Mouse (Mus musculus) fat pad, adult 2 months (tissue): Measurements from ENCODE around the gene Nbea.
"Not testable (repeated sequence)": the region's sequence is repeated elsewhere in the genome, so short reads cannot be mapped to it uniquely, and the experiment has no call there.

Experiments used
- DNase-seq: peaks from one replicate; pipeline ENCODE4 v3.0.0-alpha.2; 2011; ENCODE audit warnings: low read depth, low spot score; ENCODE audit errors: extremely low read depth

Gene Nbea

DNA sequence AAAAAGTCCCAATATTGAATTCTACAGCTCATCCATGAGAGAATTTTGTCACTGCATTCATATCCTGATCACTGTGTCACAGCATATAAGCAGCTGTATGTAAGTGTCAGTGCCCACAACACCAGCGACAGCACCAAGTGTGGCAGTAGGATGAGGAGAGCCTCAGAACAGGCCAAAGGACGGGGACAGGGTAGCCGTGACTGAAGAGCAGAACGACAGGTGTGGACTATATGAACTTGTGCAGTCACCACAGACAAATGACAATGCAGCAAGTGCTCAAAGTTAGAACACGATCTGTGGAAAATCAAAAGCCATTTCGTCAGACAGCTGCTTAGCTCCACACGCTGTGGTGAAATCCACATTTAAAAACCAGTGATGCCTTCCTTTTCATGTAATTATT, 509.3 kb downstream of the Nbea start:
- DNase-seq, result no peak

DNA sequence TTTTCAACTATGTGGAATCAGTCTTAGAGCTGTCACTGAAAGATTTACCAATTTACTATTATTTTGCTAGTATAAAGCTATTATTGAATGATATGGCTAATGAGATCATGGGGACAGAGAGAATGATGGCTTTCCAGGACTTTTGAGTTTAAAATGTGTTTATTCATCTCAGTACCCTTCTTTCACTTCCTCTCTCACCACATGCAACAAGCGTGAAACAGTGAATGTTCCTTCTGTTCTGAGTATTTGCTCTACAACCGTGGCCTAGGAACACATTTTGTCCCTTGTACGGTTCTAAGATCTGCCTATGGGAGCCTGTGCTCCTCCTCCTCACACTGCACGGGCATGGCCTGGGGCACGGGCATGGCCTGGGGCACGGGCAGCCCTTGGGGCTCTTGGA, 516.5 kb downstream of the Nbea start:
- DNase-seq, result no peak

DNA sequence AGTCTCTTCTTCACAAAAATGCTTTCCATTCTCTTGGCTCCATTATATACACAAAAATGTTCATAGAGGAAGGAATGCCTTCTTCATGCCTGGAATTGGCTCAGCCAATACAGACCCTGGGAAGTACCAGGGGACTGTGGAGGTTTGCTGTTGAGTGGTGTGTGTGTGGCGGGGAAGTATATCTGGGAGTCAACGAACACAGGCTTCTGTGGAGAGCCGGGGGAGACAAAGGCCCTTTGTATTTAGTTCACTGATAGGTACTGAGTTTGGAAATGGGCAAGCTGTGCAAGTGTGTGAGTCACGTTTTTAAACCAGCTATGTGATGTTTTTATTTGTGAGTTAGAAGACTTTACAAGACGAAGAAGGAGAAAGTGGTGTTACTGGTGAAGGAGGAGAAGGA, 517.6 kb downstream of the Nbea start:
- no peak for DNase-seq

DNA sequence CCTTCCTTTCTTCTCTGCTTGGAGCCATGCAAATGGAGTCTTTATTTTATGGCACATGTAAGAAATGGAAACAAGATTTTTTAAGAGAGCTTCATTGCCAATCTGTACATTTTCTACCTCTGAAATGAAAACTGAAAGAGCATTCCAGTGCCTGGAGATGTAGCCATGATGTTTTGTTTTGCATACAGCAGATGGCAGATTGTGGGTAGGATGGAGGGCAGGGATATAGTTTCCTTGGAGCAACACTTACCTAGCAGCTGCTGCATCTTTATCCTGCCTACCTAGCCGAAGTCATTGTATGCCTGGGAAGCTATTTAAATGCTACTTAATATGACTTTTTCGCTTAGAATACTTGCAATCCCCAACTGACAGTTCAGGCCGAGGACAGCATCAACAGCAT, 518.8 kb downstream of the Nbea start:
- no peak for DNase-seq

DNA sequence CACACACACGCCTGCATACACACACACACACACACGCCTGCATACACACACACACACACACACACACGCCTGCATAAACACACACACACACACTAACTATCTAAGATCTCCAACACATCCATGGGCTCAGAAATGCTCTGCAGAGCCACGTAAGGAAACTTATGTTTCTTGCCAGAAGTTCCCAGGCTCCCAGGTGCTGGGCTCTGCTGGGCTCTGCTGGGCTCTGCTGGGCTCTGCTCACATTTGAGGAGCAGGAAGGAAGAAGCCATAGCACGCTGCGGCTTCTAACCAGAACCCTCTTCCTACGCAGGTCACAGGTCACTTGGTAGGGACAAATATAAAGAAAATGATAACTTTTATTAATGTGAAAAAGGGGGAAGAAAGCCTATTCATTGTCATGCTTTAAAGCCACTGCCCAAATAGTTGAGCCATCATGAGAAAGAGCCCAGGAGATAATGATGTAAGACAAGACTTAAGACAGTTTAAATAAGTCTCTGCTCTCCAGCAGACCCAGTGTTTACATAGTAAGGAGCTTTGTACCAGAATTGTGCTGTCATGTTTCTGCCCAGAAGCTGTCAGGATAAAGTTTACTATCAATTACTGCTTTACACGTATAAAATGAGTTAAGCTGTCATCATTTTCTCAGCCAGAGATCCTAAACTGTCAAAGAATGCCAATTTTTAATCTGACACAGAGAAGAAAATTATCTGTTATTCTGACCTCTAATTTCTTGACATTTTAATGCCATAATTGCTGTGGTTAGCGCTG, 521.6 kb downstream of the Nbea start:
- DNase-seq, result no peak

DNA sequence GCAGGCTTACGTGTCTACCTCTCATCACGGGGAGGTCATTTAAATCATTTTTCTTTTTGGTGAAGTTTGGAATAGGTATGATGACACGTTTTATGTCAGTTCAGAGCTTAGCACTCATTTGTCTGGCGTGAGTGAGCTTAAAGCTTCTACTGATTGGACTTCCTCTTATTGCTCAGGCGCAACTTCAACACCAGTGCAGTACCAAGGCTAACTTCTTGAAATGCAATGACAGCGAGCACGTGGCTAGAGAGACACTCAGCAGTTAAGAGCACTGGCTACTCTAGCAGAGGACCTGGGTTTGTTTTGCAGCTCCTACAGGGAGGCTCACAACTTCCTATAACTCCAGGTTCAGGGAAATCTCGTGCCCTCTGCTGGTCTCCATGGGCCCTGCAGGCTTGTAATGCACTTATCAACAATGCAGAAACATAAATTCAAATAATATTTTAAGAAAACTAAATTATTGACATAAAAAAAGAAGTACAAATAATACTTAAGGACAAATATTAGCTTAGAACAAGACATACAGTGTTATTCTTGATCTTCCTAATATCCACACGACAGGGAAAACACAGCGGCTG, 523.2 kb downstream of the Nbea start:
- no peak for DNase-seq

DNA sequence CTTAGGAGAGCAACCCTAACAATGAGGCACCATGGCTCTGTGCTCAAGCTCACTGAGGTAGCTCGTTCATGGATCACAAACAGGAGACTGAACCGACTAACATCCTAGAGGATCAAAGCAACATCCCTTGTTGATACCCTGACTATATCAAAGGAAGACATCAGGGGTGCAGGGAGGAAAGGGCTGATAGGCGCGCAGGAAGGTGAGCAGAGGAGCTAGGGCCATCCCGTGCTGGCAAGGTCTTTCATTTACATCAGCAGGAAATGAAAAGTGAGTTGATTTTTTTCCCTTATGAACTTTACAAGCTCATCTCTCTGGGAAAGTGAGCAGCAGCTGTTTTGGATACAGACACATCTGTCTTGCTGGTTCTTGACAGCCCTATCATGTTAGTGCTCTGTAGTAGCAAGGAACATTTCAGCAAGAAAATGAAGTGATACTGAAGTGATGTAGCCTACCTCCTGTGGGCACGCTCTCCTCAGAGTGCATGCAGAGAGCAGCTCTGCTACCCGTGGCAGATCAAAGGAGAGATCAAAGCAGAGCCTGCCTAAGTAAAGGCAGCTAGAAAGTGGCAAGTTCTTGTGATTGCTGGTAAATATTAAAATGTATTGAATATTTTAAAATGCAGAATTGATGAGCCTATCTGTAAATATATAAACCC, 523.8 kb downstream of the Nbea start:
- DNase-seq, result no peak

DNA sequence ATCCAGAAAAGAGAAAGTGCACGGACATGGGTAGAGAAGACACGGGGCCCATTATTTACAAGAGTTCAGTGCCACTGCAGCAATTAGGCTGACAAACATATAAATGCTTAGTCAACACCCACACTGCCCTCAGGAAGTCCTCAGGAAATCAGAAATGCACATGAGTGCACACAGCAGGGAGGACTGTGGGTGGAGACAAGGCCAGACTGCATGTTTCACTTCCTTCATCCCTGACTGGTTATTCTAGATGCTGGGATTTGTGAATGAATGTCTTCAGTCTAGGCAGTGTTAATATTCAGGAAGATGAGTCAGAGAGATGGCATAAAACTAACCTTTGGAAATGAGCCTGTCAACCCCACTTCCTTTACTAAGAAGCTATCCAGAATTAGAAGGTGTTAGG, 531.2 kb downstream of the Nbea start:
- DNase-seq, result peak; percentile 14

DNA sequence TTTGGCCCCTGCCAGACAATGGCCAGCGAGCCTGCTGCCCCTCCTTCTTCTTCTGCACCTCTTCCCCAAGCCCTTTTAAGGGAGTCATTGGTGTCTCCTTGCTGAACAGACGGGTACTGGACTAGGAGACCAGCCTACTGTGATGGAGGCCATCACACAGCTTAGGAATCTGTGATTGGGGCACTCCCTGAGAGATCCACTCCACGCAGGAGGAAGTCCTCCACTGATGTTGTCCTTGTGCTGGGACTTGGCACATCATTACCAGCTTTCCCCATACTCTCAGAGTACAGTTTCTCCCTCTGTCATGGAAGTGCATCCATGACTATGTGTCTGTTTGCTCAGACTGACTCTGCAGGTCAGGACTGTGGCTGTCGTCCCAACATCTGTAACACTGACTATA, 531.6 kb downstream of the Nbea start:
- DNase-seq, result no peak

DNA sequence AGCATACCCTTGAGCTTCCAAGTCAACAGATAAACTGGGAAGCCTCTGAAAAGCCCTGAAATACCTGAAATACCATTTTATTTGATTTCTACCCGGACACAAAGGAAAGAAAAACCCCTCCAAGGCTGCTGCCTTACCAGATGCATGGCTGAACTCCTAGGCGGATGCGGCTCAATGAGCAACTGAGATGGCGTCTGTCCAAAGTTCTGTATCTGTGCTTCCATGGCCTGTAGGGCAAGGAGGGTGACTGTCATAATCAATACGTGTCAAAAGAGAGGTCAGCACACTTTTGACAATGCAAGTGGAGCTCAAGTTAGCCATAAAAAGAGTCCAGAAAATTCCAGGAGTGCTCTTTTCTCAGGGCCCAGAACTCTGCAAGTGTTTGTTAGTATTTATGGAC, 534.0 kb downstream of the Nbea start:
- DNase-seq, result no peak

DNA sequence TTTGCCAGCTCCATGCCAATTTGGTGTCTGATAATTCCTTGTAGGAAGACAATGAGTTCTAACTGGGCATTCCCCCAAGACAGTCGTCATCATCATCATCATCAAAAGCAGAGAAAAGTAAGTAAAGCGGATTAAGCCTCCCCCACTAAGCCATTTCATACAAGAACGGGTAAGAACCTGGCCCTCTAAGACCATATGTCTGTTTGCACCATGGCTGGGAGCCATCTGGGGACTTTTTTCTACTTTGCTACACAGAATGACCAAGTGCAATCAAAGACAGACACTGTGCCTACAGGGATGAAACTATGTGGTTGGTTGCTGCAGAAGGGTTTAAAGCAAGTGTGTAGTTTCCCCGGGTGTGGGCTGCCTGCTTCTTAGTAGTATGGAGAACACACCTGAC, 535.2 kb downstream of the Nbea start:
- DNase-seq, result no peak

DNA sequence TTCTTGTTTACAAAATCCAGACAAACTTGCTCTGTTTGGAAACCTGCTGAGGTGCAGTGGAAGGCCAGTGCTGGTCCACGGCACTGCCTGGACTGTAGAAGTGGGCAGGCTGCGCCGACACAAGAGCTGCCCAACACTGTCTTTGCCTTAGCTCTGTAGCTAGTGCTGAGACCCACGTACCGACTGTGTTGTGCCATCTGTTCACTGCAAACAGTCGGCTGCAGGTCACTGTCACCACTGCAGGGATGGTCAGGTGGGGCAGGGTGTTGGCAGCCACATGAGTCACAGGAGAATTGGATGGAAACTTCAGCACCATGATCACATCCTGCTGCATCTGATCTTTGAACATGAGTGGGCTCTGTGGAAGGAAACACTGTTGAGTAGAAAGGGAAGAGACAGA, 536.3 kb downstream of the Nbea start:
- no peak for DNase-seq

DNA sequence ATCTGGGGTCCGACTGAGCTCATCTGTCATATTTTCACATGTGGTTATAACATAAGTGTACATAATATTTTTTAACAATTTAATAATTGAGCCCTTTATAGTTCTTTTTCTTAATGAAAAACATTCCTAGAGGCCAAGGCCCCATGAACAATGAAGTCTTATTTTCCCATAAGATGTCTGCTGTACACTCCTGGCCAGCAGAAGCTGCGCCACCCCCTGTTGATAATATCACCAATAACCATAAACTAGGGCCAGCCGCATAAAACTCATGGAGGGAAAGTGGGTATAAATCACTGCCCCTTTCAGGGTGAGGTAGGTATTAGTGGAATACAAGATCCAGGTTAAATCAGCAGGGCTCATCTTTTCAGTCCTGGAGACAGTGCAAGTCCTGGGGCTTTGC, 537.1 kb downstream of the Nbea start:
- no peak for DNase-seq

DNA sequence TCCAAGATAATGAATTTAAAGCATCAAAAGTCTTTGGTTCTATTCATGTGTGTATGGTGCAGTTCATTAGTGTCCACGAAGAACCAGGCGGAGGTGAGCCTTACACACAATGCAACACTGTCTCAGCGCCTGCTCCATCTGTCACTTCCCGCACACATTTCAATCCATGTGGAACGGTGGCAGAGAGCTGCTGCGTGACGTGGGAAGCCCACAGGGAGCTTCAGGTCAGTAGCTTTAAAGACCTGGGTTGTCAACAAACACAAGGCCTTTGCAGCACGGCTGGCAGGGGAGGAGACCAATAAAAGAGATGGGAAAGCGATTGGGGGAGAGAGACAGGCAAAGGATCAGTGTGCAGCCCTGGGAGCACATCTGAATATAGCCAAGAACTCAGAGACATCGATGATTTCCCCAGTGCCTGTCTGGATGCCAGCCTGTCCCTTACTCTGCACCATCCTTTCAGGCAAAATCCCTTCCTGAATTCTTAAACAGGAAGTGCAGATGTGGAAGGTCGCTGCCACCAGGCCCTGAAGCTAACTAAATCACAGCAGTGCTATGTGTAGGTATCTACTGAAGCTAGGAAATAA, 539.4 kb downstream of the Nbea start:
- no peak for DNase-seq

DNA sequence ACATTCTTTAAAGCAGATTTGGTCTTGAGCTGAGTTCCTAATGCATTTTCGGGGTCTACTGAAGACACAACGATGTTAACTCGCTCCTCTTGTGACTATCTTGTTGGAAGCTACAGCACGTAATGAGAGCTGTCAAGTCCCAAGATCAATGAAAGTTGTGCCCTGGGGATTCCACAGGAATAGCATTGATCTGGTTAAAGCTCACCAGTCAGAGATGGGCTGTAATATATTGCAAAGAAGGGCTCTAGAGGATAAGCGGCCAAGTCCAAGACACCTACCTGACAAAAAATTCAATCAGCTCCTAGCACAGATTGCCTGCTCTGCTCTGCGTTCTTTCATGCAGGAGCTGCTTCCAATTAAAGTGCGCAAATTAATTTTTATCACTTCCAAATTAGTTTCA, 545.8 kb downstream of the Nbea start:
- no peak for DNase-seq

DNA sequence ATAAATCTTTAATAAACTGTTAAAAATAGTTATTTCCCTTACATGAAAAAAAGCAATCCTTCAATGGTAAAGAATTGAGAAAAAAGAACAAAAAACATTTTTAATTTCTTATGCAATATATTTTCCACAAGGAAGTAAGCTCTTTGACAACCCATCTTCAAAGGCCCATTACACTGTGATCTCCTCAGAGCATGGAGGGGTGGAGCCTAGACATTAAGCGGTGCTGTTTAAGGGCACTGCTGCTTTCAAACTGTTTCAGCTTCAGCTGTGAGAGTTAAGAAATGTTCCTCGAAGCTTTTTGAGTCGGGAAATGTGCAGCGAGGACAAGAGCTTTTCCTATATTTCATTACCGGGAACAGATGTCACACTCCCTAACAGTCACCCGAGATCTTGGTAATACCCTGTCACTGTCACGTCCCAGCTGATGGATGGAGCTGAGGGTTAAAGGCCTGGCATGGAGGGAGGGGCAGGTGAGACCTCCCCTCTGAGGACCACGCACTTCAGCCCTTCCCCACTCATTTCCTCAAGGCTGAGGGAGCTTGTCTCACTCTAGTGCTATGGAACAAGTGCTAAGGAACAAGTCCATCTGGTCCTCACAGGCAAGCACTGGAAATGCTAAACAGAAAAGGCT, 547.8 kb downstream of the Nbea start:
- no peak for DNase-seq

DNA sequence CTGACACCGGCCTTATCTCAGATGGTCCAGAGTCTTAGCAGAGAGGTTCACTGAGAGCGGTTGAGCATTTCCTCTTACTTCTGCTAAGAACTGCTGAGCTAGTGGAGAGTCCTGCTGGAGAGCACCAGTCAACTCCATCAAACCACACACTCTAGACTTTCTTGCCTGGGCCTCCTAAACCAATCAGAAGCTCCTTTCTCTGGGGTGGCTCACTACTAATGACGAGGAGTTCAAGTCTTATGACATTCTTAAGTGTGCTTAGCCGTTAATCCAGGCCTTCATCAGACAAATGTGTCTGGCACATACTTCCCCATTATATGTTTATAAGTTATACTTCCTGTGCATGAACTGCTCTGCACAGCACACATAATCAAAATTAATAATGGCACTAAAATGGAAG, 556.4 kb downstream of the Nbea start:
- no peak for DNase-seq

DNA sequence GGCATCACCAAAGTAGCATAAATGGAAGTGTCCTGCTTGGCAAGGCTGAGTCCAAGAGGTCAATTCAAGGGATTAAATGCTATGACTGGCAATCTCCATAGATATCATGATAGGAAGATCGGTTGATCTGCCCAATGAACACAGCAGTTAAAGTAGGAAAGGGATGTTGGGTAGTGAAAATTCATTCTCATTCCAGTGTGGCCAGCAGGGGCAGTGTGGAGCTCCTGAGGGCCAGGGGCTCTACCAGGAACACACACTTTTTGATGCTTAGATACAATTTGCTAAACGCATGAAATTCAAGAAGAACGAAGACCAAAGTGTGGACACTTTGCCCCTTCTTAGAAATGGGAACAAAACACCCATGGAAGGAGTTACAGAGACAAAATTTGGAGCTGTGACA, 561.5 kb downstream of the Nbea start:
- DNase-seq, result not testable (repeated sequence)

DNA sequence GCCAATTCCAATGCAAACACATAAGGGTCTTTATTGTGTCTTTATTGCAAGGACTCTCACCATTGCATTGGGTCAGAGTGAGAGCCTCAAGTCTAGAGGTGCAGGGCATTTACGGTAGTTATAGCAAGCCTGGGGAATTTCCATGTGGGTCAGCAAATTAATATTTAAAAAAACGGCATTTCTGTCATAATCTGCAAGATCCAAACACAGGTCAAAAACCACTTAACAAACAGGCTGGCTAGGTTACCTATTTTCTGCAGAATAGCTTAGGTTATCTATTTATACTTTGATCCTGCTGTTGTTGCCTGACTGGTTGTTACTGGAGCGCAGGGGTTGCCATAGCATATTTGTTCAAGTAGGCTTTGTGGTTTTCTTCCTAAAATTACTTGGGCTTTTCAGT, 565.1 kb downstream of the Nbea start:
- DNase-seq, result no peak

DNA sequence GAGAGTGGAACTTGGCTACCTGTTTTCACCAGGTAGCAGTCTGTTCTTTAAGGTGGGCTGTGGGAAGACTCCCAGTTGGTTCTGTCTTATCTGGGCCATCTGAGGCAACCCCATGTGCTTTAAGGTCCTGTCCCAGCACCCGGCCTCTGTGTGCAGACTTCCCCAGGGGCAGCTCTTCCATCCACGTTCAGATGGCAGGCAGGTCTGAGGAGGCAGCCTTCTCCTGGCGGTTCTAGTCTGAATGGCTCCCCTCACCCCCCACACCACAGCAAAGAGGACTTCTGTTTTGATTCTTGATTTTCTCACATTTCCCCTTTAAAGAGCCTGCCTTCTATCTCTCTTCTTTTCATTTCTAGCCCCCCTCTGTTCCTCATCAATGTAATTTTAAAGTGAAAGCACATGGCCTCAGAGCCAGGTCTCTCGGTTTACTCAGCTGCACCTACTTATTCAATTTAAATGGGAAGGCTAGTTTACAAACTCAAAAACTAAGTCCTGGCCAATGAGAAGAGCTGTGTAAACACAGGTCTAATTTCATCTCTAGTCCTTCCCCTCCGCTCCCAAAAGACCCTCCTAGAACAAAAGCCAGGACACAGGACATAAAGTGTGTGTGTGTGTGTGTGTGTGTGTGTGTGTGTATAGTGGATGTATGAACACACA, 570.9 kb downstream of the Nbea start:
- DNase-seq, result no peak

DNA sequence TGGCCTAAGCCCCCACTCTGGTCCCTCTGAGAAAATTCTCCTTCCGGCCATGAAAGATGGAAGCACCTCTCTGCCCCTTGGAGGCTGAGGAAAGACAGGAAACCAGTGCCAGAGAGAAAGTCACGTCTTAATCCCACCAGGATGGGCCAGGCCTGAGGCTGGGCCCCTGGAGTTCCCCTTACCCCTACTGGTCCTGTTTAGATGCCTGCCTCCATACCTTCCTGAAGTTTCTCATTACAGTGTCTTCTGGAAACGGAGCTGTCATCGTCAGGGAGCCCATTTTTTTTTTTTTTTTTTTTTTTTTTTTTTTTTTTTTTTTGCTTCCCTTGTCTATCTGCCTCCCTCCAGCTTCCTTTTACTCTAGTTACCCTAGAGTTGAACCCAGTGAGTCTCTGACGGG, 571.5 kb downstream of the Nbea start:
- no peak for DNase-seq
